Mouse (Mus musculus) adrenal gland (tissue): ENCODE measurements at regions not wholly inside any gene's neighbourhood (a gene's known extent, or its start where the extent isn't known, plus 50 kb on each side); places are given as distances from the start of the nearest gene placed in this dataset.

Source experiments
- intact Hi-C: fragments of 180-260 bp; cut with DNase I; formaldehyde crosslinking; loops from one replicate; pipeline ENCODE4 v1.15.1; 2025

GRCm38 (mm10) chr12:107212826-107213225 is 275.6 kb upstream of the 3110018I06Rik start:
- intact Hi-C loops, result no loop called here

- intact Hi-C loops, result no loop called here
Observed at GRCm38 (mm10) chr12:107216119-107216518, 272.3 kb upstream of the 3110018I06Rik start.

DNA sequence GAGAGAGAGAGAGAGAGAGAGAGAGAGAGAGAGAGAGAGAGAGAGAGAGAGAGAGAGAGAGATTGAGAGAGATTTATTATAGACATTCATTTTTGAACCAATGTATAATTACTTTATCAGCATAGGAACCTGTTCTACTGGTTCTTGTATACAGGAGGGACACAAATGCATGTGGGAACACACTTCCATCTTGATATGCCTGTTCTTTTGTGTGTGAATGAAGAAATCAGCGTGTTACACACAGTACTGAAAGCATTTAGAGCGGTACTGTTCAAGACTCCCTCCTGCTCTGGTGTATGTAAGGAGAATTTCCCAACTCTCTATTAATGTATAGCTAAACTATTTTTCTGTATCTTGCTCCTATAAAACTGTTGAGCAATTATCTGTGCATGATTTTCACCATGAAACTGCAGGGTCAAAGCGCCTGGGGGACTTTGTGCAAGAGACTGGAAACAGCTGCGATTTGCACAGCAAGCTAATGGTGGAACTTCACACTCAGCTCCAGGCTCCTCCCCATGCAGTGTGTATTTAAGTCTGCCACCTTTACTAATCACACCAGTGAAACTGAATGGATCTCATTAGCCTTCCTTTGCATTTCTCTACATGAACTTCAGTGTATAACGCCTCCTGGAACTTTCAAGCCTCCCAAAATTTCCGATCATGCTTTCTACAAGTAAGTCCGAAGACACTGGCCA is 267.0 kb upstream of the 3110018I06Rik start:
- intact Hi-C loops, result no loop called here

- intact Hi-C loops, result no loop called here
Observed at GRCm38 (mm10) chr12:107222106-107222505, 266.3 kb upstream of the 3110018I06Rik start.

DNA sequence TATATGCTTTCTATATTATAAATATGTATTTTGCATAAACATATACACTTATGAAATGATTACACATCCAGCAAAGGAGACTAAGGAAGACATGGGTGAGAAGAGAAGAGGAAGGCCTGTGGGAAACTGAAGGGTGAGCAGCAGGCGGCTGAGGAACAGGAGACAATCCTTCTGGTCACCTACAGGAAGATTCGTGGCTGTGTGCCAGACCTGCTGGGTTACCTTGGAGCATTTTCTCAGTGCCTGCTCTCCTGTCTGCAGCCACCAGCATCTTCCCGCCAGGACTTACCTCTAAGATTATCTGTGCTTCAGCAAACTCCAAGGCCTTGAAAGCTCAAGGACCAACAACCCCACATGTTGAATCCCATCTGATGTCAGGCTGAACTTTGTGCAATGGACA is 258.3 kb upstream of the 3110018I06Rik start:
- intact Hi-C loops, result no loop called here

DNA sequence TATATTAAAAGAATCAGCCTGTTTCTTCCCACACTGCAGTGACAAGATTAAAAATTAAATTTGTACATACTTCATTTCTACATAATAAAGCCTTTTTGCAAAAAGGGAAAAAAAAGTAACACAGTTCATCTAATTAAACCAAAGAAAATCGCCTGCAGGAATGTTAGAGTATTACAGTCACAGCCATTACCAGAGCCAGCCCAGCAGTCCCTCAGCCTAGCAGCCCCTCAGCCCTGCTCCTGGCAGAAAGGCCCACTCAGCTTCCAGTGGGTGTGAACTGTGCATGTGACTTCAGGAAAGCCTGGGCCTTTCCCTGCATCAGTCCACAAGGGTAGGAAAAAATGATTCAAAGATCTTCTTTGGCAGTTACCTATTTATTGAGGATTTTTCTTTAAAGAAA is 256.8 kb upstream of the 3110018I06Rik start:
- intact Hi-C loops, result no loop called here

GRCm38 (mm10) chr12:107250747-107251470 is 237.5 kb upstream of the 3110018I06Rik start:
- intact Hi-C loops, result no loop called here

DNA sequence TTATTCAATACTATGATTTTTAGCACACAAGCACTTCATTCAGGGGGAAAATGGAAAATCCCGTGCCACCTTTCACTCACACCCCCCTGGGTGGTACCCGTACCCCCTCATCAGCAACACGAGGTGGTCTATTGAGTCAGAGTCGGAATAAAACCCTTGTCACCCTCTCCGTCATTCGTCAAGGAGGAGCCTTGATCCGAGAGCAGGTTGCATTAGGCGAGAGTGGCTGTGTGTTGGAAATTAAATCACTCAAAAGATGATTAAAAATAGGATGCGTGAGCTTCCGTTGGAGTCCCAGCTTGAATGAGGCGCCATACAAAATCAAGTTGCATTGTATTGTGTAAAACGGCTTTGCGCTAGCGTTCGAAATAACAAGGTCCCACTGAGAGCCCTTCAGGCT is 236.5 kb upstream of the 3110018I06Rik start:
- intact Hi-C loops, result no loop called here

GRCm38 (mm10) chr12:107262076-107262475 is 226.4 kb upstream of the 3110018I06Rik start:
- intact Hi-C loops, result no loop called here

GRCm38 (mm10) chr12:107262516-107262915 is 225.9 kb upstream of the 3110018I06Rik start:
- intact Hi-C loops, result no loop called here

DNA sequence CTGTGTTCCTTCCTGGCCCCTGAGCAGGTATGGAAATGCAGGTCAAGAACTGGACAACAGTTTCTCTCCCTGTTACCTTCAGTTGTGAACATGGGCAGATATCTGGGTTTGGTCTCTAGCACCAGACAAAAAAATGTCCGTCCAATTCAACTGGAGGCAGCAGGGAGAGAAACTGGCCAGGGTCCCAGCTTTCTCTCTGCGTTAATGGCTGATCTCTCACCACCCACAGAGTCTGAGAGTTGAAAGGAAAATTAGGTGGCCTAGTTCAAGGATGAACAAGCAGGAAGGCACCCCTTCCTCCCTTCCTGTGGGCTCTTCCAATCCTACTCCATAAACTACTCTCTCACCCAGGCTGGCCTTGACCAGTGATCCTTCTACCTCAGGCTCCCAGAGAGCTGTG is 221.7 kb upstream of the 3110018I06Rik start:
- intact Hi-C loops, result no loop called here

GRCm38 (mm10) chr12:107285622-107286021 is 202.8 kb upstream of the 3110018I06Rik start:
- intact Hi-C loops, result no loop called here

- intact Hi-C loops, result no loop called here
Observed at GRCm38 (mm10) chr12:107291377-107291776, 197.1 kb upstream of the 3110018I06Rik start.

DNA sequence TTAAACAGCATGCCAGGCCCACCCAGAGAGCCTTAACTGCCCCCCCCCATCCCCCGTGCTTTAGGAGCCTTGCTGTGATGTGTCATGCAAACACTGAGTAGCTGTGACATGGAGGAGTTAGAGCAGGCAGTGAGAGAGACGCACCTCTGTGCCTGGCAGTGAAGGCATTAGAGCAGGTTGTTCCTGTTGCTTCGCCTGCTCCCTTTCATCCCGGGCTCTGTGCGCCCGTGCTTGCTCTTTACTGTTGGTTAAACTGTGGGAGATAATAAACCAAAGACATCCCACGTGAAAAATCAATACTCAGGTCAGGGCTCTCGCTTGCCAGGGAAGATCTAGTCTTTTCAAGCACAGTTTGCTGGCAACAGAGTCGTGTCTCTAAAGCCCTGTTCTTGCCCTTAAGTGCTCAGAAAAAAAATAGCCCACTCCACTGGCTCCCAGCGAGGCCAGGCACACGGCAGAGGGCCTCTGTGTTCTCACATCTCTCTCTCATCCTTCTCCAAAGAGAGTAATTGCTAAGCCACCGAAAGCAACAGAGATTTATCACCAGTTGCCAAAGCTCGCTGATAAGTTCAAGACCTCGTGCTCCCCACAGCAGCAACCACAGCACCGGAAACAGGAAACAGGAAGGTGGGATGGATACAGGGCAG is 181.2 kb upstream of the 3110018I06Rik start:
- intact Hi-C loops, result no loop called here

- intact Hi-C loops, result no loop called here
Observed at GRCm38 (mm10) chr12:107315446-107315845, 173.0 kb upstream of the 3110018I06Rik start.

DNA sequence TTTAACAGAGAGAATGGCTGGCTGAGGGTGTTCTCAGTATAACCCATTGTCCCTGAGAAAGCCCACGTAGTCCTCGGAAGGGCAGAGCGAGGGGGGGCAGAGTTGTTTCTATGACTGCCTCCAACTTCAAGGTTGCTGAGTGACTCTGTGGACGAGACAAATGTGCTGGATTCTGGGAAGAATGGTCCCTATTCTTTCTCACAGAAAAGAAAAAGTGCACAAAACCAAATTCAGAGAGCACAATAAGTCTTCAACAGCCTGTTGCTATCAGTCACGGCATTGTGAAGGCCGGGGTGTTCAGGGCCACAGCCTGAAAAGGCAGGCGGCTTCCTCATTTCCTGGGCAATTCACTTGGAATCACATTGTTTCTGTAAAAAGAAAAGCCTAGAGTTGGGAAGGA is 165.6 kb upstream of the 3110018I06Rik start:
- intact Hi-C loops, result no loop called here

GRCm38 (mm10) chr12:107326101-107326500 is 162.3 kb upstream of the 3110018I06Rik start:
- intact Hi-C loops, result no loop called here

DNA sequence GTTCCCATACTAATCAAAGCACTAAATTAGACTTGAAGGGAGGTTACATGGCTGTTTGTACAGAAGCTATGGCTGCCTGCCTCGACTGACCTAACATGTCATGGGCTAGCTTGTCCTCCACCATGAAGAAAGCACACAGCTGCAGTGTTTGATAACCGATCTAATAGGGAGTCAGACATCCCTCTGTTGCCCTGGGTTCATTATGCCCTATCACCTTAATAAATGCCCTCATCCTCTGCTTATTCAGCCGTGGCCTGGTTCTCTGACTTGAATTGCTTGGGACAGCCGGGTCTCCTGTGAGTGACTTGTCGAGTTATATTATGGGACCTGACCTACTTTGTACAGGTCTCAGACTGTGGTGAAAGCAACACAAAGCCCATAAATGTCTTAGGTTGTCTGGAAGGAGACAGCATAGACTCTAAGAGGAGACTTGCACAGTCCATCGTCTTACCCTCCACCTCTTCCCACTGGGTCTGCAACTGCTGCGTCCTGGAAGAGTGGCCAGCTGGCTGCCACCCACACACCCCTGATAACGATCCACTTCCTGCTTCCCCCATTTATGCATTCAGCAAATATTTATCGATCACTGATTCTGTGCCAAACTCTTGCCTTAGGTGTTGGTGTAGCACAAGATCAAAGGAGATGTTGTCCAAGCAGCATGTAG is 161.2 kb upstream of the 3110018I06Rik start:
- intact Hi-C loops, result no loop called here

DNA sequence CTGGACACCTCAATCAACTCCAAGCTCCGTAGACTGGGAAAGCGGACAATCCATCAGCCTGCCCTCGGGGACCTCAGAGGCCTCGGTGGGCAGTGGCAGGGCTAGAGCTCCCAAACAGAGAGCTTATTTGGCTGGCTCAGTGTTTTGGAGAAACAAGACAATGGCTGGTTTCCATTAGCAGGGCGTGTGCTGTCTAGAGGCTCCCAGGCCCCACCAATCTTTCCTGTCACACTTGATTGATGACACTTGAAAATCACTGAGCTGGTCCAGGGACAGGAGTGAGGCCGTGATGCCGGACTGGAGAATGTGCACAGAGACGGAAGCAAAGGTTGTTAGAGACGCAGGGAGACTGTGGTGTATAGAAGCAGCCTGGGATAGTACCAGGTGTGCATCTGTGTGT is 159.4 kb upstream of the 3110018I06Rik start:
- intact Hi-C loops, result no loop called here

DNA sequence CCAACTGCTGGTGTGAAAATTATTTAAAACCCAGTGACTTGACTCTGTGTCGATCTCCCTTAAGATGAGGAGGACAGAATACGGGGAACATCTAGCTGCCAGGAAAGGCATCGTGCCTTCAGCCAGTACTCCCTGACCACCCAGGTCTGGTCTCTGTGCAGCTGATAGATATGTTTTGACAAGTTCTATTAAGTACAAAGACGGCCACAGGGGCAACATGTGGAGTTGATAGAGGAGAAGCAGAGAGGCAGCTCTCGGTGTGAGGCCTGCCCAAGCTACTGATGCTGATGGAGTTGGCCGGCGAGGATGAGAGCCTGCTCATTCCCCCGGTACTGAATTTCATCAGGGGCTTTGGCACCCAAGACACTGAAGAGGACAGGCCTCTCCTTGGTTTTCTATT is 154.1 kb upstream of the 3110018I06Rik start:
- intact Hi-C loops, result no loop called here

- intact Hi-C loops, result no loop called here
Observed at GRCm38 (mm10) chr12:107335106-107335505, 153.3 kb upstream of the 3110018I06Rik start.

DNA sequence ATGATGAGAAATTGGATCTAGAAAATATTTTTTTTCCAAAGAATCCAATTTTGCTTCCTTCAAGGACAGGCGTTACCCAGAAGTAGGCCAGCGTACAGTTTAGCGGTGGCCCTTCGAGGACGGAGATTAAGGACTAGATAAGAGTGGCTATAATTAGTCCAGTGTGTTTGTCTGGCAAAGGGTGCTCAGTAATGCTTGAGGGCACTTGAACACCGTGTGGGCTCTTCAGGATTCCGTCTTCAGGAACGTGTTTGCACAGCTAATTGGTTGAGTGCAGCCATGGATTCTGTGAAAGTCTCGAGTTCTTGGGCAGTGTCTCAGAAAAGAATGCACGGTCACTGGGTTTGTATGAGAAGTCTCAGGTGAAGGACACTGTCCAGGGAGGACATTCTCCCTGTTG is 149.7 kb upstream of the 3110018I06Rik start:
- intact Hi-C loops, result no loop called here
